Mouse (Mus musculus): ENCODE results near the gene E330009J07Rik. TPM values are rescaled to one million over a fixed set of nuclear protein-coding genes. Genes with fewer than 3 reads are reported as not detected.
A peak's percentile ranks its signal among the peaks of the same experiment; 100 is the strongest.

E330009J07Rik gene
- polyA plus RNA-seq, 1 experiment from 2014 or later = 3.9 TPM

GRCm38 (mm10) chr6:40443281-40443928 lies 7.5 kb upstream of the E330009J07Rik start:
- Histone ChIP-seq H3K36me3 (ENCODE audit: control insufficient read depth, insufficient read depth) (no peaks in the 10 kb centered on the region), H3K4me2 (ENCODE audit: low read depth, low read length) (no peak overlapping the region), H3K27ac (ENCODE audit: low read length) (no peak overlapping the region), H3K4me3 (ENCODE audit: low read length) (no peak overlapping the region), H3K9me3 (replicated peaks; ENCODE audit: control insufficient read depth, low read length) (no peaks in the 10 kb centered on the region), H3K27me3 (ENCODE audit: control insufficient read depth, insufficient read depth, low read length) (peaks cover 4% of the 10 kb centered on the region; the same call in 1 of the 2 replicates), H3K9ac (ENCODE audit: low read length) (no peak overlapping the region), H3K4me1 (ENCODE audit: control insufficient read depth, insufficient read depth, low read length) (no peaks in the 10 kb centered on the region)
- no peak for ATAC-seq (replicated peaks; ENCODE audit: extremely low read depth, insufficient read depth, low FRiP score)
- 21% methylated on average over 10 of the region's 10 CpGs for WGBS

GRCm38 (mm10) chr6:40441755-40442154 lies 5.8 kb upstream of the E330009J07Rik start:
- Histone ChIP-seq H3K9ac (ENCODE audit: low read length) (no peak overlapping the region), H3K27me3 (ENCODE audit: control insufficient read depth, insufficient read depth, low read length) (peaks cover 4% of the 10 kb centered on the region; the same call in 1 of the 2 replicates), H3K4me2 (ENCODE audit: low read depth, low read length) (no peak overlapping the region), H3K27ac (ENCODE audit: low read length) (no peak overlapping the region), H3K4me1 (ENCODE audit: control insufficient read depth, insufficient read depth, low read length) (no peaks in the 10 kb centered on the region), H3K9me3 (replicated peaks; ENCODE audit: control insufficient read depth, low read length) (no peaks in the 10 kb centered on the region), H3K4me3 (ENCODE audit: low read length) (no peak overlapping the region), H3K36me3 (ENCODE audit: control insufficient read depth, insufficient read depth) (no peaks in the 10 kb centered on the region)
- WGBS = 34% methylated on average over 3 of the region's 3 CpGs
- no peak for ATAC-seq (replicated peaks; ENCODE audit: extremely low read depth, insufficient read depth, low FRiP score)

DNA sequence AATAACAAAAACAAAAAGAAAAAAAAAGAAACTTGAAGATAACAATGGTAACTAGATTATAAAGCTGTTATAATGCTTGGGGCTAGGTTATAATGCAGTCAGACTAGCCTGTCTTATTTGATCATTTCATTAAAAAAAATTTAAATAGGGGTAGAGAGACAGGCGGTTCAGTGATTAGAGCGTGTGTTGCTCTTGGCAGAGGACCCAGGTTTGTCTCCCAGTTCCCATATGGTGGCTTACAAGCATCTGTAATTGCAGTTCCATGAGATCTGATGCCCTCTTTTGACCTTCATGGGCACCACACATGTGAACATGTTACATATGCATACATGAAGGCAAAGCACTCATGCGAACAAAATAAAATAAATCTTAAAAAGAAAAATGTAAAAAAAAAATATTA lies 5.3 kb upstream of the E330009J07Rik start:
- Histone ChIP-seq H3K4me2 (ENCODE audit: low read depth, low read length) (no peak overlapping the region), H3K9ac (ENCODE audit: low read length) (no peak overlapping the region), H3K9me3 (replicated peaks; ENCODE audit: control insufficient read depth, low read length) (no peaks in the 10 kb centered on the region), H3K4me3 (ENCODE audit: low read length) (no peak overlapping the region), H3K27me3 (ENCODE audit: control insufficient read depth, insufficient read depth, low read length) (peaks cover 4% of the 10 kb centered on the region; the same call in 1 of the 2 replicates), H3K4me1 (ENCODE audit: control insufficient read depth, insufficient read depth, low read length) (no peaks in the 10 kb centered on the region), H3K36me3 (ENCODE audit: control insufficient read depth, insufficient read depth) (no peaks in the 10 kb centered on the region), H3K27ac (ENCODE audit: low read length) (no peak overlapping the region)
- 58% methylated on average over 3 of the region's 3 CpGs for WGBS
- no peak for ATAC-seq (replicated peaks; ENCODE audit: extremely low read depth, insufficient read depth, low FRiP score)

- no peaks in the 10 kb centered on the region for H3K36me3 ChIP-seq (ENCODE audit: control insufficient read depth, insufficient read depth)
- H3K4me1 ChIP-seq (ENCODE audit: control insufficient read depth, insufficient read depth, low read length) = 0 out of 2 replicates have a peak, but pooled peaks cover 2% of the 10 kb centered on the region
- H3K9ac ChIP-seq (ENCODE audit: low read length) = no peak overlapping the region
- H3K4me3 ChIP-seq (ENCODE audit: low read length) = no peak overlapping the region
- no peak for ATAC-seq (replicated peaks; ENCODE audit: extremely low read depth, insufficient read depth, low FRiP score)
- H3K4me2 ChIP-seq (ENCODE audit: low read depth, low read length) = no peak overlapping the region
- H3K27ac ChIP-seq (ENCODE audit: low read length) = no peak overlapping the region
- WGBS = 33% methylated on average over 12 of the region's 12 CpGs
- peaks cover 4% of the 10 kb centered on the region; the same call in 1 of the 2 replicates for H3K27me3 ChIP-seq (ENCODE audit: control insufficient read depth, insufficient read depth, low read length)
- no peaks in the 10 kb centered on the region for H3K9me3 ChIP-seq (replicated peaks; ENCODE audit: control insufficient read depth, low read length)
Observed at GRCm38 (mm10) chr6:40439731-40440130, 3.8 kb upstream of the E330009J07Rik start.

DNA sequence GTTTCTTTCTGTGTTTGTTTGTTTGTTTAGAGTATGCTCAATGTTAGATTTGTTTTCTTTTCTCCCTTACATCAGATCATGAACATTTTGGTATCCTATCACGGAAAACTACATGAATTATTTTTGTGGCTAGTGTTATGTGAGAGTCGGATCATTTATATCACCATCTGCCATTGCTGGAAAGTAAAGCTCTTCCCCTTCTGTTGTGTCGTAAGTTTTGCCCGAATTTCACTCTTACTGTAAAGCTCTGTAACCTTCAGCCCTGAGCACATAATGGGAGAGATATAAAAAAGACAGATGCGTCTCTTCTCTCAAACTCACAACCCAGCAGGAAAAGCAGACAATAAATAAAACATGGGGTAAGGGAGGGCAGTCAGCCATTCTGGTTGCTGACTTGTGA lies 3.0 kb upstream of the E330009J07Rik start, which contains the start of gene Wee2:
Gene Wee2 (plus strand): TSS at position 153 of the 400 bp plus-strand sequence.
- WGBS = 65% methylated on average over 5 of the region's 5 CpGs
- Histone ChIP-seq H3K36me3 (ENCODE audit: control insufficient read depth, insufficient read depth) (no peaks in the 10 kb centered on the region), H3K4me2 (ENCODE audit: low read depth, low read length) (no peak within 1 kb of the TSS), H3K27me3 (ENCODE audit: control insufficient read depth, insufficient read depth, low read length) (peaks cover 7% of the 10 kb centered on the region; the same call in 1 of the 2 replicates), H3K4me1 (ENCODE audit: control insufficient read depth, insufficient read depth, low read length) (0 out of 2 replicates have a peak, but pooled peaks cover 2% of the 10 kb centered on the region), H3K9me3 (replicated peaks; ENCODE audit: control insufficient read depth, low read length) (no peaks in the 10 kb centered on the region), H3K9ac (ENCODE audit: low read length) (no peak within 1 kb of the TSS), H3K27ac (ENCODE audit: low read length) (no peak within 1 kb of the TSS), H3K4me3 (ENCODE audit: low read length) (no peak within 1 kb of the TSS)
- no peak for ATAC-seq (replicated peaks; ENCODE audit: extremely low read depth, insufficient read depth, low FRiP score)

DNA sequence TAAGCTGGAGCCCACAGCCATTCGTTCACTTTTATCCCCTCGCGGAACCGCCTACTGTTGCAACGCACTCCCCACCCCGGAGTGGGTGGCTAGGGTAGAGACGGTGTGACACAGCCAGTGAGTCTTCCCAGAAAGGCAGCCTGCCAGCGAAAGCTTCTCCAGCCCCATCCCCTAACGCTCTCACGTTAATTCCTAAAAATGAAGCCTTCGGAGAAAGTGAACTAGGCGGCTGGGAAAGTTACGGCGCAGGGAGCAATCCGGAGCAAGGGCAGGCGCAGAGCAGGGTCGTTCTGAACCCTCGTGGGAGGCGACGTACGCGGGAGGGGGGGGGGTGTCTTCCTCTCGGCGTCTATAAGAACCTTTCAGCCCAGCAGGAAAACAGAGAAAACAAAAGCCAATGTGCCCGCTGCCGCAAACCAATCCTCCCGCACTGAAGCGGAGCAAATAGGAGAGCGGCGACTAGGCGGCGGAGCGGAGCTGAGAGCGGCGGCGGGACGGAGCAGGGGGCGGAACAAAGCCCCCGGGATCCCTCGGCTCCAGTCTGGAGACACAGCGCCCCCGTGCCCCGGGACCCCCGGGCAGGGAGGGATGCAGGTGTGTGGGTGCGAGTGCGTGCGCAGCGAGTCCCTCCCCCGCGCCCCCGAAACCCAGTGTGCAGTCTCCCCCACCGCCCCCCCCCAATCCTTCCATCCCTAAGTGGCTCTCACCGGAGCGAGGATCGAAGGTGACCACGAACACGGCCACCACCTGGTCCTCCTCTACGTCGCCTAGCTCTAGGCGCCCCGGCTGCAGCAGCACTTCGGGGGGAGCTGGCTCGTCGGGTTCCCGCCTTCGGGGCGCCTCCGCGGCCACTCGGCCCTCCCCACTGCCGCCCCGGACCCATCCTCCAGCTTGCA lies 536 bp downstream of the E330009J07Rik start:
- Histone ChIP-seq H3K36me3 (ENCODE audit: control insufficient read depth, insufficient read depth) (no peaks in the 10 kb centered on the region), H3K27me3 (ENCODE audit: control insufficient read depth, insufficient read depth, low read length) (peaks cover 7% of the 10 kb centered on the region; the same call in 1 of the 2 replicates), H3K27ac (ENCODE audit: low read length) (0 out of 2 replicates have a peak overlapping the region, but pooled peaks have one; percentile 25), H3K9ac (ENCODE audit: low read length) (peak overlapping the region; percentile 87), H3K4me3 (ENCODE audit: low read length) (peak overlapping the region; percentile 89), H3K4me1 (ENCODE audit: control insufficient read depth, insufficient read depth, low read length) (0 out of 2 replicates have a peak, but pooled peaks cover 2% of the 10 kb centered on the region), H3K4me2 (ENCODE audit: low read depth, low read length) (peak overlapping the region; percentile 96), H3K9me3 (replicated peaks; ENCODE audit: control insufficient read depth, low read length) (no peaks in the 10 kb centered on the region)
- WGBS = under 1% methylated on average over 66 of the region's 72 CpGs
- ATAC-seq (replicated peaks; ENCODE audit: extremely low read depth, insufficient read depth, low FRiP score) = peak; percentile 42

GRCm38 (mm10) chr6:40434697-40435096 lies 1.2 kb downstream of the E330009J07Rik start:
- no peak overlapping the region for H3K9ac ChIP-seq (ENCODE audit: low read length)

GRCm38 (mm10) chr6:40432346-40433275 lies 3.3 kb downstream of the E330009J07Rik start:
- Histone ChIP-seq H3K9me3 (replicated peaks; ENCODE audit: control insufficient read depth, low read length) (no peaks in the 10 kb centered on the region), H3K27me3 (ENCODE audit: control insufficient read depth, insufficient read depth, low read length) (peaks cover 2% of the 10 kb centered on the region; the same call in 1 of the 2 replicates), H3K9ac (ENCODE audit: low read length) (no peak overlapping the region), H3K4me1 (ENCODE audit: control insufficient read depth, insufficient read depth, low read length) (0 out of 2 replicates have a peak, but pooled peaks cover 2% of the 10 kb centered on the region), H3K27ac (ENCODE audit: low read length) (no peak overlapping the region), H3K4me3 (ENCODE audit: low read length) (no peak overlapping the region), H3K36me3 (ENCODE audit: control insufficient read depth, insufficient read depth) (no peaks in the 10 kb centered on the region), H3K4me2 (ENCODE audit: low read depth, low read length) (no peak overlapping the region)
- 80% methylated on average over 17 of the region's 17 CpGs for WGBS
- ATAC-seq (replicated peaks; ENCODE audit: extremely low read depth, insufficient read depth, low FRiP score) = no peak

More at GRCm38 (mm10) chr6:40434697-40435096, 1.2 kb downstream of the E330009J07Rik start:
- H3K27ac ChIP-seq (ENCODE audit: low read length) = no peak overlapping the region
- H3K4me2 ChIP-seq (ENCODE audit: low read depth, low read length) = peak overlapping the region; percentile 96
- peak overlapping the region; percentile 89 for H3K4me3 ChIP-seq (ENCODE audit: low read length)
- 0 out of 2 replicates have a peak, but pooled peaks cover 2% of the 10 kb centered on the region for H3K4me1 ChIP-seq (ENCODE audit: control insufficient read depth, insufficient read depth, low read length)
- WGBS = 13% methylated on average over 7 of the region's 7 CpGs
- no peaks in the 10 kb centered on the region for H3K36me3 ChIP-seq (ENCODE audit: control insufficient read depth, insufficient read depth)
- H3K27me3 ChIP-seq (ENCODE audit: control insufficient read depth, insufficient read depth, low read length) = peaks cover 5% of the 10 kb centered on the region; the same call in 1 of the 2 replicates
- no peaks in the 10 kb centered on the region for H3K9me3 ChIP-seq (replicated peaks; ENCODE audit: control insufficient read depth, low read length)
- ATAC-seq (replicated peaks; ENCODE audit: extremely low read depth, insufficient read depth, low FRiP score) = no peak
